Mouse (Mus musculus): Measurements from ENCODE around the gene Gucy2g.

GRCm38 (mm10) chr19:55193717-55194394 is 47.2 kb downstream of the Gucy2g start:
- TF ChIP-seq CTCF (IDR thresholded peaks at IDR 0.05; ENCODE audit: low read depth, low read length) (no peak), GATA2 (IDR thresholded peaks at IDR 0.05; ENCODE audit: borderline replicate concordance, low read depth, low read length) (no peak)
